Mouse (Mus musculus) MEL (cell line): ENCODE measurements around the gene Aldh5a1. TPM values are rescaled to one million over a fixed set of nuclear protein-coding genes. Genes with fewer than 3 reads are reported as not detected.

Experiments
- DNase-seq: peaks from one replicate; pipeline ENCODE4 v3.0.0; 2011; ENCODE audit warnings: low read depth, low spot score
- H3K27ac ChIP-seq: 2 replicates; pipeline ENCODE4 v1.5.1; 2012; ENCODE audit warnings: low read depth, mild to moderate bottlenecking, control low read depth, low read length, moderate library complexity; ENCODE audit not compliant: control insufficient read depth
- H3K27me3 ChIP-seq, 2 experiments: fragments of 150-350 bp in 1 of 2; sonication (generic) in 1 of 2; 2 replicates each; pipeline ENCODE4 v1.6.1; 2012; ENCODE audit warnings: low read length in 2 of 2, mild to moderate bottlenecking in 2 of 2, improper control_type of control experiment in 1 of 2, moderate library complexity in 1 of 2; ENCODE audit not compliant: insufficient read depth in 2 of 2, control insufficient read depth in 1 of 2
- H3K36me3 ChIP-seq, 2 experiments: 2 replicates each; pipeline ENCODE4 v1.6.1; 2012 to 2014; ENCODE audit warnings: low read length in 2 of 2, improper control_type of control experiment in 1 of 2, inconsistent platforms in 1 of 2, mild to moderate bottlenecking in 1 of 2; ENCODE audit not compliant: insufficient read depth in 2 of 2, control insufficient read depth in 1 of 2
- H3K4me1 ChIP-seq, 2 experiments: fragments of 150-350 bp in 1 of 2; sonication (generic) in 1 of 2; 2 replicates each; pipeline ENCODE4 v1.6.1; 2012; ENCODE audit warnings: low read length in 2 of 2, improper control_type of control experiment in 1 of 2, mild to moderate bottlenecking in 1 of 2; ENCODE audit not compliant: insufficient read depth in 2 of 2, control insufficient read depth in 1 of 2
- H3K4me3 ChIP-seq, 2 experiments: fragments of 150-350 bp in 1 of 2; sonication (generic) in 1 of 2; 2 replicates each; pipeline ENCODE4 v1.5.1; 2012; ENCODE audit warnings: low read depth in 2 of 2, low read length in 2 of 2, mild to moderate bottlenecking in 2 of 2, moderate library complexity in 2 of 2, control low read depth in 1 of 2, improper control_type of control experiment in 1 of 2; ENCODE audit not compliant: control insufficient read depth in 1 of 2, insufficient read depth in 1 of 2
- H3K79me2 ChIP-seq: 2 replicates; pipeline ENCODE4 v1.6.1; 2012; ENCODE audit warnings: mild to moderate bottlenecking, low read length, moderate library complexity; ENCODE audit not compliant: control insufficient read depth, poor library complexity, insufficient read depth
- H3K9ac ChIP-seq: 2 replicates; pipeline ENCODE4 v1.6.1; 2012; ENCODE audit warnings: low read depth, mild to moderate bottlenecking, control low read depth, low read length, moderate library complexity; ENCODE audit not compliant: control insufficient read depth, poor library complexity, severe bottlenecking
- H3K9me3 ChIP-seq: fragments of 150-350 bp; sonication (generic); replicated peaks from 2 replicates; pipeline ENCODE4 v1.6.1; 2012; ENCODE audit warnings: mild to moderate bottlenecking, low read length, improper control_type of control experiment, moderate library complexity; ENCODE audit not compliant: insufficient read depth
- BHLHE40 ChIP-seq: IDR thresholded peaks from 2 replicates; pipeline ENCODE4 v1.6.1; 2012; ENCODE audit warnings: low read depth, mild to moderate bottlenecking, inconsistent platforms, low read length, improper control_type of control experiment, borderline replicate concordance
- ELF1 ChIP-seq: IDR thresholded peaks from 2 replicates; pipeline ENCODE4 v1.6.1; 2014; ENCODE audit warnings: low read depth, mild to moderate bottlenecking, inconsistent platforms, low read length, improper control_type of control experiment, moderate library complexity
- EP300 ChIP-seq, 2 experiments: IDR thresholded peaks; 2 replicates each; pipeline ENCODE4 v1.6.1; 2011; ENCODE audit warnings: improper control_type of control experiment in 2 of 2, low read length in 2 of 2, low read depth in 1 of 2, mild to moderate bottlenecking in 1 of 2
- ETS1 ChIP-seq: IDR thresholded peaks from 2 replicates; pipeline ENCODE4 v1.6.1; 2012; ENCODE audit warnings: low read depth, mild to moderate bottlenecking, inconsistent platforms, low read length, improper control_type of control experiment, moderate library complexity
- GATA1 ChIP-seq: IDR thresholded peaks from 2 replicates; pipeline ENCODE4 v1.6.1; 2011; ENCODE audit warnings: low read depth, low read length, improper control_type of control experiment
- JUND ChIP-seq: IDR thresholded peaks from 2 replicates; pipeline ENCODE4 v1.6.1; 2011; ENCODE audit warnings: low read depth, mild to moderate bottlenecking, improper control_type of control experiment, low read length
- MAFK ChIP-seq: IDR thresholded peaks from 2 replicates; pipeline ENCODE4 v1.6.1; 2011; ENCODE audit warnings: low read depth, mild to moderate bottlenecking, low read length, improper control_type of control experiment, borderline replicate concordance
- MAX ChIP-seq: IDR thresholded peaks from 2 replicates; pipeline ENCODE4 v1.6.1; 2011; ENCODE audit warnings: low read length, improper control_type of control experiment
- MYB ChIP-seq: IDR thresholded peaks from 2 replicates; pipeline ENCODE4 v1.6.1; 2011; ENCODE audit warnings: mild to moderate bottlenecking, low read depth, low read length, improper control_type of control experiment
- RCOR1 ChIP-seq: IDR thresholded peaks from 2 replicates; pipeline ENCODE4 v1.6.1; 2012; ENCODE audit warnings: low read depth, mild to moderate bottlenecking, inconsistent platforms, low read length, improper control_type of control experiment
- SIN3A ChIP-seq: IDR thresholded peaks from 2 replicates; pipeline ENCODE4 v1.6.1; 2012; ENCODE audit warnings: low read length, improper control_type of control experiment, inconsistent platforms
- TAL1 ChIP-seq: IDR thresholded peaks from 2 replicates; pipeline ENCODE4 v1.6.1; 2012; ENCODE audit warnings: mild to moderate bottlenecking, inconsistent platforms, low read length, moderate library complexity, mixed read lengths
- TCF12 ChIP-seq: IDR thresholded peaks from 2 replicates; pipeline ENCODE4 v1.6.1; 2014; ENCODE audit warnings: low read depth, mild to moderate bottlenecking, inconsistent platforms, low read length, improper control_type of control experiment, moderate library complexity
- UBTF ChIP-seq: IDR thresholded peaks from 2 replicates; pipeline ENCODE4 v1.6.1; 2012; ENCODE audit warnings: low read depth, mild to moderate bottlenecking, inconsistent platforms, low read length, improper control_type of control experiment, moderate library complexity, borderline replicate concordance; ENCODE audit not compliant: insufficient read depth
- USF1 ChIP-seq: IDR thresholded peaks from 2 replicates; pipeline ENCODE4 v1.6.1; 2014; ENCODE audit warnings: low read depth, mild to moderate bottlenecking, inconsistent platforms, low read length, improper control_type of control experiment, moderate library complexity
- ZKSCAN1 ChIP-seq: IDR thresholded peaks from 2 replicates; pipeline ENCODE4 v1.6.1; 2012; ENCODE audit warnings: low read depth, mild to moderate bottlenecking, inconsistent platforms, low read length, improper control_type of control experiment, moderate library complexity
- ZMIZ1 ChIP-seq: IDR thresholded peaks from 2 replicates; pipeline ENCODE4 v1.6.1; 2012; ENCODE audit warnings: low read depth, mild to moderate bottlenecking, inconsistent platforms, low read length, improper control_type of control experiment, moderate library complexity
- ZNF384 ChIP-seq: IDR thresholded peaks from 2 replicates; pipeline ENCODE4 v1.6.1; 2012; ENCODE audit warnings: low read depth, mild to moderate bottlenecking, inconsistent platforms, low read length, improper control_type of control experiment
- polyA plus RNA-seq, 2 experiments: library from polyadenylated mRNA; stranded (reverse) in 1 of 2; unstranded in 1 of 2; fragments of >175 nt in 1 of 2; fragments of >200 nt in 1 of 2; gene quantifications; 2 replicates each; pipeline versions ENCODE4 v1.2.1 to v1.2.4; 2012; ENCODE audit warnings: low replicate concordance in 2 of 2, low read depth in 1 of 2; ENCODE audit not compliant: insufficient read length in 2 of 2, insufficient read depth in 1 of 2, missing spikeins in 1 of 2
- total RNA-seq: library from RNA; depleted of rRNA; stranded (reverse); fragments of 300-350 nt; gene quantifications from 2 replicates; pipeline ENCODE4 v1.2.3, GENCODE M21; 2012

Aldh5a1 gene
- total and polyA plus RNA-seq, 3 experiments = 0.04 to 0.15 TPM; not detected in 1

DNA sequence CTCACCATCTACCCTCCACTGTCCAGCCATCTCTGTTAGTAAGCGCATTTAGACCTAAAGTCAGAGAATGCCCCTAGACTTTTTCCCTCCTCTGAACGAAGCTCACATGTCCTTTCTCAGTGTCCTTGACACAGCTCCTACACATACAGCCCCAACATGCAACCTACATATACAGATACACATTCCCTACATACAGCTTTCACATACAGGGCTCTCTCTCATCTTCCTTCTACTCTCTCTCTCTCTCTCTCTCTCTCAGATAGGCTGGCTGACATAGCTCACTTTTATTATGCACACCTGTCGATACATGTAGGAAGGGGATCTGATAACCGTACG is 721 bp downstream of the Aldh5a1 start:
- DNase-seq = no peak
- Histone ChIP-seq H3K9me3 (no peaks in the 10 kb centered on the region), H3K27ac (no peak overlapping the region), H3K27me3 (peaks cover 0 to 3% of the 10 kb centered on the region in 2 experiments; a peak in 1 of 4 replicates), H3K4me1 (no peaks in the 10 kb centered on the region; a peak in 1 of 4 replicates), H3K36me3 (peaks cover 0 to 3% of the 10 kb centered on the region in 2 experiments; a peak in 1 of 4 replicates), H3K4me3 (peak overlapping the region; percentile 47 to 80; a peak in 3 of 4 replicates), H3K79me2 (no peaks in the 10 kb centered on the region), H3K9ac (no peak overlapping the region)
- no peak for TF ChIP-seq MAX
- TF ChIP-seq ZMIZ1 = no peak
- TF ChIP-seq TAL1 = no peak
- no peak for TF ChIP-seq USF1
- TF ChIP-seq UBTF = no peak
- TF ChIP-seq JUND = no peak
- no peak for TF ChIP-seq ELF1
- no peak for TF ChIP-seq MYB
- no peak for TF ChIP-seq ZNF384
- no peak for TF ChIP-seq ZKSCAN1
- TF ChIP-seq MAFK = no peak

DNA sequence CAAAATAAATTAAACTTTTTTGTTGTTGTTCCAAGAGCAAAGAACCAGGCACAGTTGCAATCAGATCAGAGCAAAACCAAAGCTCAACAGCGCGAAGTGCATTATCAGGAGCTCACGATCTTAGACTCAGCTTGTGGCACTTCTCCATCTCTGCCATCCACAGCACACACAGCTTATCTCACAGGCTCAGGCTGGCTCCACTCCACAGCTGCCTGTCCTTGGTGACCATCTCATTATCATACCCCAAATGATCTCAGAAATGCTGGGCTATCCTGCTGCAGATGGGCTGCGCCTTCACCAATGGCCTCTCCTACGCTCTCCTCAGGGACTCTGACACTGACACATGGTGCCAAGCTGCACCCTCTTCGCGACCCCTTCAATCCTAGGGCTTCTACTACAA is 4.3 kb downstream of the Aldh5a1 start:
- H3K4me1 ChIP-seq = no peaks in the 10 kb centered on the region; a peak in 1 of 4 replicates
- peak; percentile 51 for DNase-seq
- H3K36me3 ChIP-seq = no peaks in the 10 kb centered on the region
- no peak overlapping the region for H3K4me3 ChIP-seq
- no peaks in the 10 kb centered on the region for H3K79me2 ChIP-seq
- H3K9ac ChIP-seq = no peak overlapping the region
- H3K27me3 ChIP-seq = peaks cover 0 to 1% of the 10 kb centered on the region in 2 experiments; a peak in 2 of 4 replicates
- TF ChIP-seq RCOR1 (peak; percentile 82), TAL1 (peak; percentile 67), UBTF (no peak), ETS1 (peak; percentile 67), EP300 (IDR thresholded peaks at IDR 0.05; ENCODE audit: low read depth in 1 of 2, low read length in 2 of 2) (peak; percentile 54 to 66; a peak in 3 of 4 replicates), BHLHE40 (0 out of 2 replicates have a peak, but pooled peaks have one; percentile 15), GATA1 (peak; percentile 81), SIN3A (no peak), TCF12 (peak; percentile 87)
- TF ChIP-seq, all 39 proteins: peak for 7
- Histone ChIP-seq H3K9me3 (no peaks in the 10 kb centered on the region), H3K27ac (no peak overlapping the region)
